Mouse (Mus musculus) layer of hippocampus, adult 18-20 months (tissue): ENCODE data around the gene Adamts9. TPM values are rescaled to one million over a fixed set of nuclear protein-coding genes. Genes with fewer than 3 reads are reported as not detected.

Experiments used
- DNase-seq, 2 experiments: peaks; one replicate each; pipeline ENCODE4 v3.0.0; 2022; ENCODE audit warnings: low spot score in 2 of 2
- total RNA-seq, 2 experiments: library from RNA; stranded (reverse); gene quantifications; 2 replicates each; pipeline ENCODE4 v1.2.3; 2021

The Adamts9 gene
- total RNA-seq, 2 experiments from 2014 or later = 7.9 to 9.1 TPM

DNA sequence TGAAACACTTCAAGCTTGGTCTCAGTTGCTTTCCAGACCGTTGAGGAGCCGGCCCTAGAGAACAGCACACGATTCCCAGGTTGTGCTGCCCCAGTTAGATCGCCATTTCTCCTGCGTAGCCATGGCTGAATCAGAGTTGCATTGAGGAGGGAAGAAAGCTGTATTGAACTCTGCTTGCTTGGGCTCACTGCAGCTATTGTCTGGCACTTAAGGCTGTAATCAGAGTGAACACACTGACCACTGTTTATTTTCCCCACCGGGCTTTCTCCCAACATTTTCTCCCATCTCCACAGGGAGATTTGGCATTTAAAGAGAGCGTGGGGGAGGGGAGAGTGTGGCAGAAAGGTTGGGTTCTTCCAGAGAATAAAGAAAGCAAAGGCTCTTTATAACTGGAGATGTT is 214.8 kb downstream of the Adamts9 start:
- DNase-seq = peak in 1 of 2 experiments; percentile 23

DNA sequence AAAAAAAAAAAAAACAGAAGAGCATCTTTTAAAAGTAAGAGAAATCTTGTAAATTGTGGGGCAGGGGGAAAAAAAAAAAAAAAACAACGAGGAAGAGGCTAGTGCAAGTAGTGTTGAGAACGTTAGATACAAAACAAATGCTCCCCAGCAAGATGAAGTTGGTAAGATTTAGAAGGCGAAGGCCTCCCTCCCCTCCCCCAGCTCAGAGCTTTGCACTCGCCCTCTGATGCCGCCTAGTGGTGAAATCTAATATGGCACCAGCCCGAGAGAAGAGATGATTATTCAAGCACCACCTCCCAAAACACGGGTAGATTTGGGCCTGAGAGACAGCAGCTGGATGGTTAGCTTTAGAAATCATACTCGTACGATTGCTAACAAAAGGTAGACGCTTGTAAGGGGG is 215.2 kb downstream of the Adamts9 start:
- DNase-seq = peak; percentile 84 to 95

DNA sequence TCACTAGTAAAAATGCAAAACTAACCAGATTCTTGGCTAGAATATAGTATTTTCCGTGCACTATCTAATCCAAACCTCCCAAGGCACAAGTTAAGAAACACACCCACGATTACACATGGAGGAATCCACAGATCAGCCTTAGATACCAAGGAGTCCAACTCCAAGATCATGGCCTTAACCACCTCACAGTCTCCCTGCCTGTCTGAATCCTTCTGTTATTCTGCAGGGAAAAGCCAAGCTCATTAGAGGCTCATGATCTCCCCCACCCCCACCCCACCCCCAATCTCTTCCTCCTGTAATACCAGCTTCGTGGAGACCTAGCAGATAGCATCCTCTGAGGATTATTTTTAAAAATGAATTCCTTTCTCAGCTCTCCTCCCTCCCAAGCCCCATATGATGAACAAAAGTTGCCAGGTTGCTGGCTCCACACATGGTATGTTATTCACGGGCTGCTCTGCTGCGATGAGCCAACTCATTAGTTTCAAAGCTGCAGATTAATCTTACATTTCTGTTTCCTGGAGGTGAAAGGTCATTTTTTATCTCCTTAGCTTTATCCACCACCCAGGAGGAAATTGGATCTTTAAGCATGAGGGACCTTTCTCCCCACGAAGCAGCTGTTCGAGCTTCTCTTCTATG is 215.8 kb downstream of the Adamts9 start:
- peak in 1 of 2 experiments; percentile 39 for DNase-seq

DNA sequence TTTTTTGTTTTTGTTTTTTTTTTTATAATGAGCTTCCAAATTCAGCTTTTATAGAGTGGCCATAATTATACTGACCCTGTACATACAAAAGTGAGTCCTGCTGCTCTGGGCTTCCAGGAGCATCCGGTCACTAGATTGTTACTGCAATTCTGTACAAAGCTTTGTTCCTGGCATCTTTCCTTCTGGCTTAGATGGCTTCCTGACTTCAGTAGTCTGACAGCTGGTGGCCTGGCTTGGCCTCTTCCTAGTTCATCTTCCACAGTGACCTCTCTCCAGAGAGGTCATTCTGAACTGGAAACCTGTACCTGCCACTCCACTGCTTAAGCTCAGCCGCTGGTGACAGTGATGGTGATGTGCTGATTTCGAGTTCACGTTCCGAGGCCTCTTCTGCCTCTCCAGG is 217.2 kb downstream of the Adamts9 start:
- DNase-seq = no peak

DNA sequence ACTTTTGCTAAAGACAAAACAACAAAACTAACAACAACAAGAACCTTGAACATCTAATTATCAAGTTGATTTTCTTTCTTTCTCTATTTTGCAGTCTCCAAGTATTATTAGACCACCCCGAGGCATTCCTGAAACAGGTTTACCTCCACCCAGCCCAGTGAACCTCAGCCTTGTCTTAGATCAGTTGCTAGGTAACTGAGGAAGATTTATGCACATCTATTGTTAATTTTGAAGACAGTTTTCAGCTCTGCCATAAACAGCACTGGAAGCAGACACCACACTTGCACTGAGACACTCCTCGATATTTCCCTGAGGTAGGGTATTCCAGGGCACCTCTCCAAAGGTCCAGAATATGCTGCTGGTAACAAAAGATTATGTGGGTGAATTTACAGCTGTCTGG is 218.9 kb downstream of the Adamts9 start:
- DNase-seq = no peak

Other genes with a start within 250 kb of the Adamts9 start
- 100 to 1,000 TPM; 196 to 215 TPM for gene Prickle2, start 237.3 kb downstream of the Adamts9 start, total RNA-seq
- gene A730049H05Rik, start 127.0 kb downstream of the Adamts9 start, total RNA-seq = under 1 TPM in 1 of 2 experiments, not detected in 1; 0.20 TPM
- gene Gm15737, start 74.1 kb downstream of the Adamts9 start, total RNA-seq = not detected